Mouse (Mus musculus) left cerebral cortex, postnatal 10 days (tissue): ENCODE data around the gene Map2k1. TPM values are rescaled to one million over a fixed set of nuclear protein-coding genes. Genes with fewer than 3 reads are reported as not detected.
"Not testable (repeated sequence)": the region's sequence is repeated elsewhere in the genome, so short reads cannot be mapped to it uniquely, and the experiment has no call there.

Source experiments
- DNase-seq, 2 experiments: peaks; one replicate each; pipeline ENCODE4 v3.0.0; 2021 to 2022; ENCODE audit warnings: low spot score in 2 of 2, mixed read lengths in 1 of 2; ENCODE audit errors: extremely low spot score in 1 of 2
- intact Hi-C: fragments of 180-260 bp; cut with DNase I; formaldehyde crosslinking; loops from one replicate; pipeline ENCODE4 v1.15.1; 2025
- total RNA-seq, 2 experiments: library from RNA; stranded (reverse); gene quantifications; 2 replicates each; pipeline ENCODE4 v1.2.3; 2021

Gene Map2k1
- 100 to 1,000 TPM; 155 to 165 TPM for total RNA-seq

- peak; percentile 99 to 100 for DNase-seq
- intact Hi-C loops = loop anchor here (1.0 kb wide), 1 partner anchor 73 kb away; no protein-coding TSS in a partner anchor
These were observed at the start of gene Map2k1 for GRCm38 (mm10) chr9:64253021-64253904. Gene Map2k1 (minus strand): TSS chr9:64253631.

- intact Hi-C loops, DNase-seq: not testable (repeated sequence)
These were observed 49.7 kb upstream of the Map2k1 start for GRCm38 (mm10) chr9:64303086-64303485.

- intact Hi-C loops = no loop called here
- DNase-seq = no peak
These were observed 29.1 kb upstream of the Map2k1 start for GRCm38 (mm10) chr9:64282404-64282987.

- no peak for DNase-seq
- intact Hi-C loops = loop anchor here (2.0 kb wide), 1 partner anchor 679 kb away; the partner anchor contains the start of gene Ints14
These were observed 28.3 kb upstream of the Map2k1 start for GRCm38 (mm10) chr9:64281781-64282178.

- DNase-seq = peak; percentile 91 to 95
- intact Hi-C loops = loop anchor here (2.0 kb wide), 1 partner anchor 680 kb away; the partner anchor contains the start of gene Ints14
These were observed 27.8 kb upstream of the Map2k1 start, which contains the start of gene Tipin for GRCm38 (mm10) chr9:64281105-64281780. Gene Tipin (plus strand): TSS chr9:64281581.

GRCm38 (mm10) chr9:64278665-64279310, 25.4 kb upstream of the Map2k1 start:
- intact Hi-C loops = no loop called here
- DNase-seq = no peak

- peak; percentile 61 to 62 for DNase-seq
- intact Hi-C loops = no loop called here
These were observed 24.3 kb upstream of the Map2k1 start for GRCm38 (mm10) chr9:64277706-64278105.

GRCm38 (mm10) chr9:64274919-64275318, 21.5 kb upstream of the Map2k1 start:
- DNase-seq = no peak
- intact Hi-C loops = loop anchor here (5.0 kb wide), 1 partner anchor 138 kb away; no protein-coding TSS in a partner anchor

GRCm38 (mm10) chr9:64274291-64274690, 20.9 kb upstream of the Map2k1 start:
- intact Hi-C loops = loop anchor here (5.0 kb wide), 1 partner anchor 137 kb away; no protein-coding TSS in a partner anchor
- DNase-seq = no peak

GRCm38 (mm10) chr9:64273757-64274156, 20.3 kb upstream of the Map2k1 start:
- intact Hi-C loops = loop anchor here (5.0 kb wide), 1 partner anchor 136 kb away; no protein-coding TSS in a partner anchor
- no peak for DNase-seq

- DNase-seq = peak; percentile 48 to 66
- intact Hi-C loops = loop anchor here (5.0 kb wide), 1 partner anchor 135 kb away; no protein-coding TSS in a partner anchor
These were observed 19.2 kb upstream of the Map2k1 start for GRCm38 (mm10) chr9:64272611-64273010.

GRCm38 (mm10) chr9:64271249-64271648, 17.8 kb upstream of the Map2k1 start:
- intact Hi-C loops = loop anchor here (5.0 kb wide), 1 partner anchor 134 kb away; no protein-coding TSS in a partner anchor

GRCm38 (mm10) chr9:64268836-64269235, 15.4 kb upstream of the Map2k1 start:
- DNase-seq, intact Hi-C loops: not testable (repeated sequence)

More at GRCm38 (mm10) chr9:64271249-64271648, 17.8 kb upstream of the Map2k1 start:
- DNase-seq = no peak

- intact Hi-C loops = no loop called here
- no peak for DNase-seq
These were observed 14.8 kb upstream of the Map2k1 start for GRCm38 (mm10) chr9:64268196-64268595.

- intact Hi-C loops = no loop called here
These were observed 13.8 kb upstream of the Map2k1 start for GRCm38 (mm10) chr9:64267231-64267630.

GRCm38 (mm10) chr9:64264813-64265212, 11.4 kb upstream of the Map2k1 start:
- intact Hi-C loops = no loop called here
- DNase-seq = no peak

More at GRCm38 (mm10) chr9:64267231-64267630, 13.8 kb upstream of the Map2k1 start:
- DNase-seq = no peak

GRCm38 (mm10) chr9:64261023-64261422, 7.6 kb upstream of the Map2k1 start:
- intact Hi-C loops = no loop called here
- DNase-seq = no peak

- intact Hi-C loops = no loop called here
- no peak for DNase-seq
These were observed 6.5 kb upstream of the Map2k1 start for GRCm38 (mm10) chr9:64259906-64260305.
